Mouse (Mus musculus): ENCODE results near the gene Ablim1.

The Ablim1 gene

GRCm38 (mm10) chr19:57181317-57181716 lies 133.4 kb downstream of the Ablim1 start:
- peak; percentile 89 for DNase-seq

GRCm38 (mm10) chr19:57180908-57181307 lies 133.8 kb downstream of the Ablim1 start:
- DNase-seq, result peak; percentile 93

- DNase-seq, result peak; percentile 89
Measured at GRCm38 (mm10) chr19:57180333-57180732, 134.4 kb downstream of the Ablim1 start.

- DNase-seq, result peak; percentile 92
Measured at GRCm38 (mm10) chr19:57179269-57179668, 135.4 kb downstream of the Ablim1 start.

- DNase-seq, result peak; percentile 92
Measured at GRCm38 (mm10) chr19:57177334-57177733, 137.4 kb downstream of the Ablim1 start.

- peak; percentile 85 for DNase-seq
Measured at GRCm38 (mm10) chr19:57175077-57175476, 139.6 kb downstream of the Ablim1 start.

- DNase-seq, result no peak
Measured at GRCm38 (mm10) chr19:57174541-57174940, 140.2 kb downstream of the Ablim1 start.

GRCm38 (mm10) chr19:57174045-57174444 lies 140.7 kb downstream of the Ablim1 start:
- no peak for DNase-seq

GRCm38 (mm10) chr19:57172321-57172720 lies 142.4 kb downstream of the Ablim1 start:
- peak; percentile 92 for DNase-seq

- DNase-seq, result no peak
Measured at GRCm38 (mm10) chr19:57170880-57171279, 143.8 kb downstream of the Ablim1 start.

- DNase-seq, result no peak
Measured at GRCm38 (mm10) chr19:57169485-57169884, 145.2 kb downstream of the Ablim1 start.

- peak; percentile 82 for DNase-seq
Measured at GRCm38 (mm10) chr19:57167721-57168120, 147.0 kb downstream of the Ablim1 start.

GRCm38 (mm10) chr19:57164882-57165281 lies 149.8 kb downstream of the Ablim1 start:
- DNase-seq, result no peak

- DNase-seq, result peak; percentile 96
Measured at GRCm38 (mm10) chr19:57163315-57163714, 151.4 kb downstream of the Ablim1 start.

GRCm38 (mm10) chr19:57161978-57162727 lies 152.6 kb downstream of the Ablim1 start:
- DNase-seq, result peak; percentile 91

GRCm38 (mm10) chr19:57161010-57161660 lies 153.6 kb downstream of the Ablim1 start:
- peak; percentile 93 for DNase-seq

- peak; percentile 93 for DNase-seq
Measured at GRCm38 (mm10) chr19:57157731-57158343, 156.9 kb downstream of the Ablim1 start.

GRCm38 (mm10) chr19:57155121-57155884 lies 159.4 kb downstream of the Ablim1 start:
- peak; percentile 92 for DNase-seq

- peak; percentile 96 for DNase-seq
Measured at GRCm38 (mm10) chr19:57152357-57152756, 162.4 kb downstream of the Ablim1 start.

GRCm38 (mm10) chr19:57151504-57151903 lies 163.2 kb downstream of the Ablim1 start:
- DNase-seq, result peak; percentile 90

GRCm38 (mm10) chr19:57150275-57150674 lies 164.4 kb downstream of the Ablim1 start:
- DNase-seq, result peak; percentile 95

- no peak for DNase-seq
Measured at GRCm38 (mm10) chr19:57147746-57148145, 167.0 kb downstream of the Ablim1 start.

GRCm38 (mm10) chr19:57146936-57147335 lies 167.8 kb downstream of the Ablim1 start:
- DNase-seq, result peak; percentile 79
